Mouse (Mus musculus) common myeloid progenitor, adult 5-6 weeks (primary cell): Measurements from ENCODE around the gene Tesc. TPM values are rescaled to one million over a fixed set of nuclear protein-coding genes. Genes with fewer than 3 reads are reported as not detected.
A peak's percentile ranks its signal among the peaks of the same experiment; 100 is the strongest.

Experiments
- ATAC-seq: replicated peaks from 2 replicates; pipeline ENCODE4 v1.8.0; 2016; ENCODE audit warnings: low read depth, mild to moderate bottlenecking, moderate TSS enrichment, inconsistent platforms; ENCODE audit not compliant: poor library complexity, severe bottlenecking
- total RNA-seq: library from RNA; stranded (forward); fragments of 200-1000, 187-1606 nt; gene quantifications from 2 replicates; pipeline ENCODE4 v1.2.3, GENCODE M21; 2017

Tesc gene
- total RNA-seq, 1 experiment from 2014 or later, result not detected

DNA sequence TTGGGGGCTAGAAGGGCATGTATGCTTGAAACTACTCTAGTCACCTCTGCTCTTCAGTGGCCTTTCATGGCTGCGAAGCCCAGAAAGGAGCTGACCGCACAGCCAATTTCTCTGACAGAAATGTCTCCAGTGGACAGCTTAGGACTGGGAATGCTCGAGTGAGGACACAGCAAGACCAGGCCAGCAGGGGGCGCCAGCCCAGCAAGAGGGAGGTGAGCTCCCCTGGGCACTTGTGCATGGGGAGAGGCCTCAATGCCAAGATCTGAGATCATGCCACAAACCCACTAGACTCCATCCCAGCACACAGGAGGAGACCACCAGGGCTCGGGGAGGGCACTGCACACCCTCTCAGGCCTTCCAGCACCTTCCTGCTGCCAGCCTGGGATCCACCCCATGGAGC is 39.3 kb downstream of the Tesc start:
- peak; percentile 33 for ATAC-seq

DNA sequence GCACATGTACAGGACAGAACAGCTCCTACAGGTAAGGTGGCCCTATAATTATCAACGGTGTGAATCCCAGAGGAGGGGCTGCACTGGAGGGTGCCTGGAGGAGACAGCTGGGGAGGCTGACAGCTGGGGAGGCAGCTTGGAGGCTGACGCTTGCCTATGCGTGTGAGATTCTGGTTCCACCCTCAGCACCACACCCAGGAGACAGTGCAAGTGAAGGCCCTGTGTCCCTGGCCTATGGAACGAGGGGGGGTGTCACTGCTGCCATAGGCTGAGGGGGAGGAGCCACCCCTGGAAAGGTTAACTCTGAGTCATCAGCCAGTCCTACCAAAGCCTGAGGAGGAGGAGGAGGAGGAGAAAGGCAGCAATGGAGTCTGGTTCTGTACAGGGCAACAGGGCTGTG is 40.0 kb downstream of the Tesc start:
- ATAC-seq, result no peak

DNA sequence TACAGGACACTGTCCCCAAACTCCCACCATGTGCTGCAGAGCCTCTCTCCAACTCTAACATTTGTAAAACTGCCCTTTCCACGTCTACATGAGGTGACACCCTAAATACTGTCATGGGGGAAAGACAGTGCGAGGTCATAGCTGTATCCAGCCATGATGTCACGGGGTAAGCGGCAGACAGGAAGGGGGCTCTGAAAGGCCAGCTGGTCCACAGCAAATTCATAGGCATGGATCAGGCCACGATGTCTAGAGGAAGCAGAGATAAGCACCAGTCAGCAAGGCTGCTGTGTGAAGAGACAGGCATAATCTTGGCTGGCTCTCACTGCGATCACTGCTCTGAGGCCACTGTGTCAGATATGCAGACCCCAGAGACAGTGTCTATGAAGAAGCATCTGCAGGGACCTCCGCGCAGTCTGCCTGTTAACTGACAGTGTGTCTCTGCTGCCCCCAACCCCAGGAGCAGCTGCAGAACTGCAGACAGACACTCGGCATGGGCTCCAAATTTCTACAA is 40.5 kb downstream of the Tesc start:
- ATAC-seq, result no peak

DNA sequence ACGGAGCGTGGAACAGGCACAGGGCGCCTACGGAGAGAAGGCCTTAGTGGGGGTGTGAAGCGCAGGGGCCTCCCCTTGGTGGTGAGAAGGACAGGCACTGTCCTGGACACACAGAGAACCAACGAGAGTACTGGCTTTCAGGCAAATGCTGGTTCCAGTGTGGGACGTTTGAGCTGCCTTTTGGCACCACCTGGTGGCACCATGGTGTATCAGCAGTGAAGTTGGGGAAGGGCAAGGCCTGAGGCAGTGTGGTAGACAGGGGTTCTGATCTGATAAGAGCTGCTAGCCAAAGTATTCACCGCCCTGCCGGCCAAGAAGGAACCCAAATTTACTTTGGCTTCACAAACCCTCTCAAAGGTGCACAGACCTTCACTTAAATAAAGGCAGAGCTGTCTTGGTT is 41.8 kb downstream of the Tesc start:
- peak; percentile 90 for ATAC-seq

DNA sequence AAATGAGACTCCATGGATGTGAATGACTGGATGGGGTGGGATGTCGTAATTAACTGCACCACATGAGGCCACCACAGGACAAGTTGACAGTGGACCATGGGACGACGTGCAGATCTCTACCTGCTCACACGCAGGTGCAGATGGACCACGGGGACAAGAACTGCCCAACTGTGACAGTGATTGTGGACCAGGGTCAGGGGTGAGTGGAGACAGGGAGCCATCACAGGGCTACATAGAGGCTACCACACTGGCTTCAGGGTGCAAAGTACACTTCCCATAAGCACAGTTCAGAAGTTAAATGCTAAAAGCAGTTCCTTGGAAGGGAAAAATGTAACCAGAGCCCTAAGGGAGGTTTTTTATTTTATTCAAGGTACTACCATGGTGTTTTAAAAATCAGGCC is 44.2 kb downstream of the Tesc start:
- ATAC-seq, result no peak

DNA sequence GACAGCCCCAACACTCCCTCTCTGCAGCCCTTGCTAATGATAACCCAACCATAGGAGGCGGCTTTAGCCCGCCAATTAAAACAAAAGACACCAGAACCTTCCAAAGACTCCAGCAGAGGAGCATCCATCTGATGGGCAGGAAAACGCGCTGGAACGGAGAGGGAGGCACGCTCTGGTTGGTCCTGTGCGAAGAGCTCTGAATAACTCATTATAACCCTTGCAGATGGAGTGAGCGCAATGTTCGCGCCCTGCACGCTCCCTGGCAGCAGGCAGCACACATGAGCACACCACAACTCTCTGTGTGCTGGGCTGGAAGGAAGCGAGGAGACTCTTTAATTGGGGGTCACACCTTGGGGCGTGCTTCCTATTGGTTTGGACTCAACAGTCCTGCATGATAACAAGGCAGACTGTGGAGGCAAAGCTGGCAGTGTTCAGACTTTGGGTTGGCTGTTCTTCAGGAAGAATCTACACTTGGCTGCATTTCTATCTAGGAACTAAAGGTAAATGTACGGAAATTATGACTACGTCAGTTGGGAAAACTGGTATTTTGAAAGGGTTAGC is 45.8 kb downstream of the Tesc start:
- no peak for ATAC-seq

DNA sequence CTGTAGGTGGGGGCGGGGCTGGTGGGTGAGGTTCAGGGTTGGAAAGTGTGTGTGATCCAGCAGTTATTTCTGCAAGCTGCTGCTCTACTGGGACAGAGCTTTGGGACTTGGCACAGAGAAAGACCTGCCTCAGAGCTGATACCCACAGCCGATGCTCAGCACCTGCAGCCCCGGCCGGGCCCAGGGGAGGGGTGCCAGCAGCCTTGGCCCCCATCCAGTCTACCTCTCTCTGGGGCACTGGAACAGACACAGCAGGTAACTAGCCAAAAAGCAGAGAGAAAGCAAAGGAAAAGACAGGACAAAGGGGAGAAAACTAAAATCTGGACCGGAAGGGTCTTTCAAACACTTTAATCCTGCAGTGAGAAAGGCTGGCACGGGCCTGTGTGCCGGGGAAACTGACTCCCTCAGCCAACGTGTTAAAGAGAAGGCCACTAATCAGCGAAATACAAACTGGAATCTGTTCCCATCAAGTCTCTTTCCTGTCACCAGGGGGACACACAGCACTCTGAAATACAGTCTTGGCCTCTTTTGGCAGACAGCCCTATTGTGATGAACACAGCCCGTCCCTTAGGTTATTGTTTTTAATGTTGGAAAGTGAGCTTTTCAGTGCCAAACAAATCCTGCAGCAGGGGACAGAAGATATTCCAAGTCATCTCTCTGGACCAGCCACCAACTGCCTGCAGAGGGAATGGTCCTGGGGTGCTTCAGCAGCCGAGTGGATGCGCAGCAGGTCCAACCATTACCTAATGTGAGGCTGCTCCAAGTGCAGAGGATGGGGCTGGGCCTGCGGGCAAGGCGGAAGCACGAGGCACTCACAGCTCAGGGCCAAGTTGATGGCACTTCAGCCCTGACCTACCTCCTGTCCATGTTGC is 49.4 kb downstream of the Tesc start:
- no peak for ATAC-seq

DNA sequence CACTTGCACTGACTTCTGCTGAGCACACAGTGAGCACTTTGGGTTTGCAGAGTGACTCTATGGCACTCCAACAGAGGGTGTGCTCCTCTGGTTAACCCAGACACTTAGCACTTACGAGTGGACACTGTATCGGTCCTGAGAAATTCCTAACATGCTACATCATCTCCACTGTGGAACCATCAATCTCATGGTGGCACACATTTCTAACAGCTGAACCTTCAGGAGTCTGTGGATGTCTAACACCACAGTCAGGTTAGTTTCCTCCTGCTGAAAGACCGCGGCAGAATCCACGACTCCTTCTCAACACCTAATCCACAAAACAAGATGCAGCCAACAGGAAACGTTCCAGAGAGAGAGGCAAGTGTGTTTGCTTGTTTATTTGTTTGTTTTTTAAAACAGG is 51.0 kb downstream of the Tesc start:
- ATAC-seq, result no peak

DNA sequence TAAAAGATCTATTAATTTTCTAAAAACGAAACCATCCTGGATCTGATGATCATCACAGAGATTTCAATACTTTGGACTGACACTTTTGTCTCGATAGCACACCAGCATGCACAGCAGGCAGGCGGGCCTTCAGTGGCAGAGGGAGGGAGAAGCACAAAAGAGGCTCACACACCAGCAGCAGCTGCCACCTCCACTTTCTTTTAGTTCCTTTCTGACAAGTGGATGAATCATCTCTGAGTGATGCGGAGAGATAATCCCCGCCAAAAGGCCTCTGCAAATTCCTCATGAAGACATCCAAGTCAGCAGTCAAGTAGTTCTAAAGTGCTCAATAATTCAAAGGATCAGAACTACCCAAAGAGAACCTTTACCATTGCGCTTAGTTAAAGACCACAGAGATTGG is 51.8 kb downstream of the Tesc start:
- no peak for ATAC-seq

DNA sequence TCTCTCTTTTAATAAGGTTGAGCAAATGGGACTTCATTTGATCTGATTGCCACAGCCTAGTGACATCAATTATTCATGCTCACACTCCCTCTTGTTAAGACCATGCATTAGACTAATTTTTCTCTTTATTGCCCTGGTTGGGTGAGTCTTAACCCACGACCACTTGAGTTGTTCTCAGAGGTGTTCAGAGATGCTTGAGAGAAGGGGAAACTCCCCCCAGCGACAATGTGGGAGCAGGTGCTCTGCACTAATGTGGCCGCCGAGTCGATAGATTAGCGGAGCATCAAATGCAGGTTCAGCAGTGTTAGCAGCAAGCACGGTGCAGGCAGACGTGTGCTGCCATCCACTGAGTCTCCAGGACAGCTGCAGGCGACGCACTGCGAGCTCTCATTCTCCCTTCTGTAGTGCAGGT is 52.3 kb downstream of the Tesc start:
- ATAC-seq, result no peak

DNA sequence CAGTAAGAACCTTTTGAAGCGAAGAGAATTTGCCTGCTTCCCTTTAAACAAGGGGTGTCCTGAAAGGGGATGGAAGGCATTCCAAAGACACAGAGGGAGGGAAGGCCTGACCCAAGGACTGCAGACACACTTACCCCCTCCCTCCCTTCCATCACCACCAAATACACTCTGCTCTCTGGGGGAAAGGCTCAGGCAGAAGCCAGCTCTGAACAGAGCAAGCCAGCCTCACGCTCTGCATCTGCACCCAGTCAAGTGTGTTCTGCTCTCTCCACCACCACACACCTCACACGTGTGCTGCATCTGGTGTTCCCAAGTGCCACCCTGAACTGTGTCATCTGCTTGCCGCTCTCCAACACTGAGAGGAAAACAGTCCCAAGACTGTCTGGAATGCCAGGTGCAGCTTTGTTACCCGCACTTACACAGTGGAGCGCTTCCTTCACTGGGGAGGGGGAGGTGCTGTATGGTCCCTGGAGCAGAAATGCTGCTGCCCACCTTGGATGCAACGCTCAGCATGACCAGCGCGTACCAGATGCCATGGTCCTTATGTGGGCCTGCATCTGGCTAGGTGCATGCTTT is 53.9 kb downstream of the Tesc start:
- no peak for ATAC-seq

DNA sequence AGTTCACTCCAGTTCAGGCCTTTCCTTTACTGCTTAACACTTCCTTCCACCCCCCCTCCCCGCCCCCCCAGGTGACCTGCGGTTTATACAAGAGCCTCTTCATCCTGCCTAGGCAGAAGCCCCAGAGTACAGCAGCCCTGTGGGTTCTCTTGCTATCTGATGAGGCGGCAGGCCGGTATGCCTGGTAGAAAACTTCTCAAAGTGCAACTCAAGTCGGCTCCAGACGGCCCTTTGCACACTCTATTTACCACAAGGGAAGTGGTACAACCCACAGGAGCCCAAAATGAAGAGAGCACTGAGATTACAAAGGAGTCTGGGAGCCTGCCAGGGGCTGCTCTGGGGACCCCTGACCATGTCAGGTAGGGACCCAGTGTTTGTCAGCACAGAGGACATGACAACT is 54.5 kb downstream of the Tesc start:
- ATAC-seq, result peak; percentile 84

DNA sequence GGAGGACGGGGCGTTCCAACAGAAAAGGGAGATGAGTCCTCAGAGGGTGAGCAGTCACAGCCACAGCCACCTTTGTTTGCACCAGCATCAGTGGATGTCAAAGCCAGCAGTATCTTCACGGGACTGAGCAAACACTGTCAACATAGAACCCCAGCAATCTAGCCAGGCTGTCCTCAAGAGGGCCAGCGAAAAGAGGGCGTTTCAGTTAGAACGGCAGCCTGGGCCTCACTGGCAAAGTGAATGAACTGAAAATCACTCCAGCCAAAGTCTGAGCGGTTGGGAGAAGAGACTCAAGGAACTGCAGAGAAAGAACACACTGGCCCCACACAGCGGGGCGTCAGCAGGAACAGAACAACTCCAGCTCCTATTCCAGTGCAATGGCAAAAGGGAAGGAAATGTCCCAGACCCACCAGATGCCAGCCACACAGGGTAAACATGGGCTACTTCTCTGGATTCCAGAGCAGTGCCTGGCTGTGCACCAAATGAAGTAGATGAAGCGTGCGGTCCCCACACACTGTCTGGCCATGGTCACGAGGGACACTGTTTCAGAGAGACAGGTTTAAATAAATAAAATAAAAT is 55.6 kb downstream of the Tesc start:
- ATAC-seq, result no peak

DNA sequence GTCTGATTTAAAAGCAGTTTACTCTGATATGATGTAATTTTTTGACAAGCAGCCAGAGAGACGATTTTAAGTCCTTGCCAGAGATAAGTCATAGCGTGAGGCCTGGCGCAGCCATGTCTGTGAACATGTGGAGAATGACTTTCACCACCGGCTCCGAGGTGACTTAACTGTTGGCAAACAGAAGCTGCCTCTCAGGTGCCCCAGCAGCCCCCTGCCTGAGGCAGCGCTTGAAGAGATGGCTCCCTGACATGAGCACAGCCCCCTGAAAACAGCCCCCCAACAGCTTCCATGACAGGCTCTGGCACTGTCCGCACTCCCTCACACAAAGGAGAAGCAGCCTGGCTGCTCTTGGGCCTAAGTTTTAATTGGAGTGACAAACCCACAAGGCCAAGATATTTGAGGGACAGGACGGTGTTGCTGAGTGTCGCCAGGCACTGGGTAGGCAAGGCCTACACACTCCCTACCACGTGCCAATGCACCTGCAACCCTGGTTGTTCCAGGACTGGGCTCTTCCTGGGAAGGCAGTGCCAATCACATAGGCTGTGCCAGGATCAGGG is 56.7 kb downstream of the Tesc start:
- no peak for ATAC-seq

DNA sequence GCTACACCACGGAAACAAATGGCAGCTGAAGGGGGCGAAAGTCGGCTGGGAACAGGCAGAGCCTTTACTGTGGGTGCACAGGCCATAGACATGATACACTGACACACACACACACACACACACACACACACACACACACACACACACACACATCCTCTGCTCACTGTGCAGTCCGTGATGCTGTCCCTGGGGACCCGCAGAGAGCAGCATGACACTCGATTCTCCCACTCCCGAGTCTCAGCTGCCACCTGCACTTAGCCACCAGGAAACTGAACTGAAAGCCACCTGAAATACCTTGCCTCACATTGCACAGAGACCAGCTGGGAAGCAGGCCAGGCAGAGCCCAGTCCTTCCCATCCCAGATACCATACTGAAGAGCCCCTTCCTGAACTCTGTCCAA is 57.8 kb downstream of the Tesc start:
- no peak for ATAC-seq

DNA sequence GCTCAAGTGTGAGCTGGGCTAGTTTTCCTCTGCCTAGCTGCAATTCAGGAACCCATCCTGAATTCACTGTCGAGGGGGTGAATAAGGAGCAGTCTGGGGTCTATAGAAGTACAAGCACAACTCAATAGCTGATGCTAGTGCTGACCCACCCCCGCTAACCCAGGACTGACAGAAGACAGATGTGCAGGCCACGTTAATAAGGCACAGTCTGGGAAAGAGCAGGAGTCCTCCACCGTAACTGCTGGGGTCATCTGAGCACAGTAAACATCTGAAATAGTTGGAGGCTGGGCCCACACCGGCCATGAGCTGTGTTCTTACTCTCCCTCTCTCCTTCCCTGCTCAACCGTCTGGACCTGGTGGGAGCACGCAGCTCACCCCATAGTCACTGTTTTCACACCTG is 59.4 kb downstream of the Tesc start:
- ATAC-seq, result no peak

DNA sequence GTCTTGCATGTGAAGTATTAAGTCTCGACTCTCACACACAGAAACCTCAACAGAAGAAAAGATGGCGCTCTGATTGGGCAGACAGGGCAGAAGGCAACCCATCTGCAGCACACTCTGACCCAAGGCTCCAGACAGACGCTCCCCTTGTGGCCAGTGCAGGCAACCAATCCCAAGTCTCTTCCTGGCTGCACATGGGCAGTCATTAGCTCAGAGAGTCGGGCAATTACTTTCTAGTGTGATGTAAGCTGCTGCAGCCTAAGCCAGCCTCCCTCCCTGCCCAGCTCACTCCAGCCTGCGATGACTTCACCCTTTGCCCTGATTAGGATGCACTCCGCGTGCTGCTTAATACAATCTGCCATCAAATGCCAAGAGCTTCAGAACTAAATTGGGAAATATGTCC is 61.6 kb downstream of the Tesc start:
- ATAC-seq, result no peak

DNA sequence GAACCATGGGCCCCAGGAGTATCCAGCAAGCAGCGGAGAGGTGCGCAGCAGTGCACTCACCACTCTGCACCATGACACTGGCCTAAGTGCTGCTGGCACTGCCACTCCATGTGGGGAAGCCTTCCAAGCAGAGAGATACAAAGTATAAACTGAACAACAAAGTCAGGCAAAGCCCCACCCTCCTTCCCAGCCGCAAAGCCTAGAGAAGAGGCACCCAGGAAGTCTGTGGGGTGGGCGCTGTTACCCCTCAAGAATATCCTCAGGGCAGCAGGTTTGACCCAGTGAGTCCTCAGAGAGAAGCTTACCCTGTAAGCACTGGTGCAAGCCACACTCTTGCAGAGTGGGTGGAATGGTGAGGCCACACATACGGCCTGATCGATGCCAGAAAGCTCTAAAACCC is 62.6 kb downstream of the Tesc start:
- no peak for ATAC-seq

DNA sequence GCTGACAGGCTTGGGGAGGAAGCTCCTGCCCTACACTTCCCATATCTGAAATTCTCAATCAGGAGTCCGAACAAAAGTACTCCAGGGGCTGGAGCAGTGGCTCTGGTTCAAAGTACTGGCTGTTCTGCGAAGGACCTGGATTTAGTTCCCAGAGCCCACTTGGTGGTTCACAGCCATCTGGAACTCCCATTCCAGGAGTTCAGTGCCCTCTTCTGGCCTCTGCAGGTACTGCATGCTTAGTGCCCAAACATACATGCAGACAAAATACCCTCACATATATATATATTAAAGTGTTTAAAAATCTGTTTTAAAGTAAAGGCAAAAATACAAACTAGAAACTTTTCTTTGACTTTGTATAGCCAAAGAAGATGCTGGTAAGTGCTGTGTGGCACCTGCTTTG is 63.3 kb downstream of the Tesc start:
- ATAC-seq, result no peak

DNA sequence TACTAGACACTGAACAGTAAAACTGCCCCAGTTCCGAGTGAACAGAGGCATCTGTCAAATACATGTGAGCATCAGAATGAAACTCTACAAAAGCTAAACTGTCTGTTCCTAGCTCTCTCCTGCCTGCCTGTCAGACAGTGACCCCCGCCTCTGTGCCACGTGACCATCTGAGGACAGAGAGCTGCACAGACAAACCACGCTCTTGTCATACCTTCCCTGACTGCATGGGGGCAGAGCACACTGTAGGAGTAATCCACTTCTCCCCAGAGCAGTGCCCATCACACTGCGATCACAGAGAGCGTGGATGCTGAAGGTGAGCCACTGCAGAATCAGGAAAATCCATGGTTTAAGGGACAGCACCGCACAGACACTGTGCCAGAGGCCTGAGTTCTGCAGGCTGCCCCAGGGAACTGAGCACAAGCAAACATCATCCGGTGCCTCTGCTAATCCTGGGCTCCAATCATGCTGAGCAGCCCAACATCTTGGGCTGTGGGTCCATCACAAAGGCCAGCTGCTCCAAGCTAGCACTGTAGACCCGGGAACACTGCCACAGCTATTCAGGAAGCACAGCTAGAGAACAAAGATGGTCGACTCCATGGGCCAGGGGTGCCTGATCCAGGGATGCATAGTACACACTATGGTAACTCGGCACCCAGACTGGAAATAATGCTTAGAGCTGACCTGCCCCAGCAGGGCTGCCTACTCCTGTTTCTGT is 65.9 kb downstream of the Tesc start:
- no peak for ATAC-seq
